Mouse (Mus musculus): Measurements from ENCODE around the gene Rcc1l.

GRCm38 (mm10) chr5:134131586-134131985 lies 45.0 kb downstream of the Rcc1l start:
- TF ChIP-seq CTCF (IDR thresholded peaks at IDR 0.05; ENCODE audit: borderline replicate concordance, insufficient read depth, low read length) (no peak), POLR2A (IDR thresholded peaks at IDR 0.05; ENCODE audit: low read depth, low read length) (no peak)
